Mouse (Mus musculus) intestine, embryonic 15.5 days (tissue): ENCODE results near the gene Nf1. TPM values are rescaled to one million over a fixed set of nuclear protein-coding genes. Genes with fewer than 3 reads are reported as not detected.
A peak's percentile ranks its signal among the peaks of the same experiment; 100 is the strongest.

Experiments used
- ATAC-seq: fragments of 200-750 bp; cut with Nextera tagmentation; 2 replicates; pipeline ENCODE4 v1.8.0; 2017; ENCODE audit warnings: moderate TSS enrichment, moderate library complexity
- H3K27ac ChIP-seq: fragments of 300-500 bp; sonication (generic); 2 replicates; pipeline ENCODE4 v1.5.1; 2015; ENCODE audit warnings: mild to moderate bottlenecking, inconsistent platforms
- H3K27me3 ChIP-seq: fragments of 300-500 bp; sonication (generic); replicated peaks from 2 replicates; pipeline ENCODE4 v1.6.1; 2015; ENCODE audit warnings: inconsistent platforms
- H3K36me3 ChIP-seq: fragments of 300-500 bp; sonication (generic); 2 replicates; pipeline ENCODE4 v1.6.1; 2015; ENCODE audit warnings: inconsistent platforms
- H3K4me1 ChIP-seq: fragments of 300-500 bp; sonication (generic); replicated peaks from 2 replicates; pipeline ENCODE4 v1.6.1; 2015; ENCODE audit warnings: inconsistent platforms
- H3K4me2 ChIP-seq: fragments of 300-500 bp; sonication (generic); replicated peaks from 2 replicates; pipeline ENCODE4 v1.6.1; 2015; ENCODE audit warnings: mild to moderate bottlenecking, inconsistent platforms
- H3K4me3 ChIP-seq: fragments of 300-500 bp; sonication (generic); replicated peaks from 2 replicates; pipeline ENCODE4 v1.5.1; 2015; ENCODE audit warnings: inconsistent platforms
- H3K9ac ChIP-seq: fragments of 300-500 bp; sonication (generic); 2 replicates; pipeline ENCODE4 v1.6.1; 2015; ENCODE audit warnings: inconsistent platforms
- H3K9me3 ChIP-seq: fragments of 300-500 bp; sonication (generic); 2 replicates; pipeline ENCODE4 v1.6.1; 2016; ENCODE audit warnings: inconsistent platforms
- WGBS: fragments of 180-500 bp; shearing (Covaris S2); methylation state at CpG from one replicate; pipeline ENCODE4 v1.1.7; 2015; 5-methylcytosine and 5-hydroxymethylcytosine counted together
- polyA plus RNA-seq: library from polyadenylated mRNA; unstranded; fragments of >200 nt; fragmentation: Nextera tagmentation; extraction: Ambion mirVana; gene quantifications from 2 replicates; pipeline ENCODE4 v1.2.1, GENCODE M21; 2015

The Nf1 gene
- polyA plus RNA-seq, 1 experiment from 2014 or later, result 4.7 TPM

- WGBS, result 15% methylated on average over 5 of the region's 5 CpGs
- peak; percentile 43 for ATAC-seq
Measured at GRCm38 (mm10) chr11:79584191-79584590, 244.7 kb downstream of the Nf1 start.

GRCm38 (mm10) chr11:79589317-79590075 lies 250.0 kb downstream of the Nf1 start:
- 54% methylated on average over 14 of the region's 14 CpGs for WGBS
- H3K36me3 ChIP-seq, result no peaks in the 10 kb centered on the region
- H3K4me2 ChIP-seq, result no peak overlapping the region
- H3K4me1 ChIP-seq, result peaks cover 7% of the 10 kb centered on the region
- H3K27ac ChIP-seq, result no peak overlapping the region
- no peak overlapping the region for H3K9ac ChIP-seq
- peaks cover 55% of the 10 kb centered on the region for H3K27me3 ChIP-seq
- no peaks in the 10 kb centered on the region for H3K9me3 ChIP-seq
- H3K4me3 ChIP-seq, result no peak overlapping the region
- no peak for ATAC-seq

More at GRCm38 (mm10) chr11:79584191-79584590, 244.7 kb downstream of the Nf1 start:
- Histone ChIP-seq H3K36me3 (no peaks in the 10 kb centered on the region), H3K27ac (no peak overlapping the region), H3K4me3 (no peak overlapping the region), H3K4me2 (no peak overlapping the region), H3K9ac (no peak overlapping the region), H3K4me1 (no peaks in the 10 kb centered on the region), H3K9me3 (no peaks in the 10 kb centered on the region), H3K27me3 (peaks cover 10% of the 10 kb centered on the region)

- peak within 1 kb of the TSS; percentile 97 for H3K4me2 ChIP-seq
- H3K4me3 ChIP-seq, result peak within 1 kb of the TSS; percentile 54
- H3K27ac ChIP-seq, result no peak within 1 kb of the TSS
- no peaks in the 10 kb centered on the region for H3K9me3 ChIP-seq
- peak within 1 kb of the TSS; percentile 34 for H3K9ac ChIP-seq
- H3K36me3 ChIP-seq, result no peaks in the 10 kb centered on the region
- H3K27me3 ChIP-seq, result peaks cover 55% of the 10 kb centered on the region
- peaks cover 7% of the 10 kb centered on the region for H3K4me1 ChIP-seq
- ATAC-seq, result peak; percentile 51
- WGBS, result 2% methylated on average over 58 of the region's 98 CpGs
Measured at GRCm38 (mm10) chr11:79590664-79591590, 251.4 kb downstream of the Nf1 start, which contains the start of gene Rab11fip4. Rab11fip4 (plus strand) TSS chr11:79591212.

- peaks cover 7% of the 10 kb centered on the region for H3K4me1 ChIP-seq
- H3K27ac ChIP-seq, result no peak overlapping the region
- peak overlapping the region; percentile 97 for H3K4me2 ChIP-seq
- H3K4me3 ChIP-seq, result peak overlapping the region; percentile 54
- peaks cover 55% of the 10 kb centered on the region for H3K27me3 ChIP-seq
- no peaks in the 10 kb centered on the region for H3K9me3 ChIP-seq
- no peak for ATAC-seq
- H3K36me3 ChIP-seq, result no peaks in the 10 kb centered on the region
- WGBS, result 44% methylated on average over 5 of the region's 5 CpGs
- H3K9ac ChIP-seq, result peak overlapping the region; percentile 34; the same call in 1 of the 2 replicates
Measured at GRCm38 (mm10) chr11:79591591-79591975, 252.1 kb downstream of the Nf1 start.

GRCm38 (mm10) chr11:79593495-79593894 lies 254.0 kb downstream of the Nf1 start:
- Histone ChIP-seq H3K27me3 (peaks cover 52% of the 10 kb centered on the region), H3K9ac (no peak overlapping the region), H3K4me3 (no peak overlapping the region), H3K27ac (no peak overlapping the region), H3K36me3 (no peaks in the 10 kb centered on the region), H3K4me1 (peaks cover 7% of the 10 kb centered on the region), H3K4me2 (no peak overlapping the region), H3K9me3 (no peaks in the 10 kb centered on the region)
- 28% methylated on average over 11 of the region's 11 CpGs for WGBS
- ATAC-seq, result no peak

- WGBS, result 60% methylated on average over 2 of the region's 2 CpGs
- Histone ChIP-seq H3K27ac (no peak overlapping the region), H3K27me3 (no peaks in the 10 kb centered on the region), H3K4me3 (no peak overlapping the region), H3K4me1 (peaks cover 30% of the 10 kb centered on the region), H3K36me3 (no peaks in the 10 kb centered on the region), H3K4me2 (no peak overlapping the region), H3K9ac (no peak overlapping the region), H3K9me3 (no peaks in the 10 kb centered on the region)
- no peak for ATAC-seq
Measured at GRCm38 (mm10) chr11:79610454-79610853, 271.0 kb downstream of the Nf1 start.

- H3K4me1 ChIP-seq, result peaks cover 30% of the 10 kb centered on the region
- ATAC-seq, result peak; percentile 53; the same call in 1 of the 2 replicates
- 17% methylated on average over 13 of the region's 13 CpGs for WGBS
- no peak overlapping the region for H3K9ac ChIP-seq
- H3K4me3 ChIP-seq, result no peak overlapping the region
- no peaks in the 10 kb centered on the region for H3K27me3 ChIP-seq
- H3K27ac ChIP-seq, result peak overlapping the region; percentile 52; the same call in 1 of the 2 replicates
- no peaks in the 10 kb centered on the region for H3K36me3 ChIP-seq
- H3K4me2 ChIP-seq, result peak overlapping the region; percentile 28; the same call in 1 of the 2 replicates
- H3K9me3 ChIP-seq, result no peaks in the 10 kb centered on the region
Measured at GRCm38 (mm10) chr11:79611011-79611666, 271.6 kb downstream of the Nf1 start.

GRCm38 (mm10) chr11:79612046-79612600 lies 272.6 kb downstream of the Nf1 start:
- H3K9ac ChIP-seq, result no peak overlapping the region
- no peak overlapping the region for H3K4me2 ChIP-seq
- no peak for ATAC-seq
- no peak overlapping the region for H3K4me3 ChIP-seq
- H3K36me3 ChIP-seq, result no peaks in the 10 kb centered on the region
- 14% methylated on average over 1 of the region's 1 CpGs for WGBS
- peaks cover 30% of the 10 kb centered on the region for H3K4me1 ChIP-seq
- H3K27me3 ChIP-seq, result no peaks in the 10 kb centered on the region
- H3K9me3 ChIP-seq, result no peaks in the 10 kb centered on the region
- no peak overlapping the region for H3K27ac ChIP-seq

GRCm38 (mm10) chr11:79613084-79613483 lies 273.6 kb downstream of the Nf1 start:
- no peak overlapping the region for H3K4me2 ChIP-seq
- WGBS, result 51% methylated on average over 3 of the region's 3 CpGs
- H3K36me3 ChIP-seq, result no peaks in the 10 kb centered on the region
- H3K27me3 ChIP-seq, result no peaks in the 10 kb centered on the region
- no peak overlapping the region for H3K9ac ChIP-seq
- ATAC-seq, result no peak
- peaks cover 30% of the 10 kb centered on the region for H3K4me1 ChIP-seq
- no peaks in the 10 kb centered on the region for H3K9me3 ChIP-seq
- H3K4me3 ChIP-seq, result no peak overlapping the region
- no peak overlapping the region for H3K27ac ChIP-seq

- H3K9ac ChIP-seq, result no peak overlapping the region
- H3K4me2 ChIP-seq, result no peak overlapping the region
- peaks cover 30% of the 10 kb centered on the region for H3K4me1 ChIP-seq
- H3K4me3 ChIP-seq, result no peak overlapping the region
- no peak for ATAC-seq
- H3K36me3 ChIP-seq, result no peaks in the 10 kb centered on the region
- no peaks in the 10 kb centered on the region for H3K27me3 ChIP-seq
- WGBS, result 53% methylated on average over 4 of the region's 4 CpGs
- H3K9me3 ChIP-seq, result no peaks in the 10 kb centered on the region
- no peak overlapping the region for H3K27ac ChIP-seq
Measured at GRCm38 (mm10) chr11:79613711-79614110, 274.2 kb downstream of the Nf1 start.

- Histone ChIP-seq H3K36me3 (no peaks in the 10 kb centered on the region), H3K27me3 (no peaks in the 10 kb centered on the region), H3K4me1 (peaks cover 30% of the 10 kb centered on the region), H3K4me2 (no peak overlapping the region), H3K27ac (no peak overlapping the region), H3K9me3 (no peaks in the 10 kb centered on the region), H3K9ac (no peak overlapping the region), H3K4me3 (no peak overlapping the region)
- no peak for ATAC-seq
- 79% methylated on average over 3 of the region's 3 CpGs for WGBS
Measured at GRCm38 (mm10) chr11:79614880-79615279, 275.4 kb downstream of the Nf1 start.
